Mouse (Mus musculus): ENCODE results near the gene Kat7. TPM values are rescaled to one million over a fixed set of nuclear protein-coding genes. Genes with fewer than 3 reads are reported as not detected.
A peak's percentile ranks its signal among the peaks of the same experiment; 100 is the strongest.

Kat7 gene
- total RNA-seq, 2 experiments from 2014 or later, result 19.7 to 23.9 TPM

- peak; percentile 64 for DNase-seq (ENCODE audit: low spot score)
Observed at GRCm38 (mm10) chr11:95231688-95232328, 78.2 kb downstream of the Kat7 start.

DNA sequence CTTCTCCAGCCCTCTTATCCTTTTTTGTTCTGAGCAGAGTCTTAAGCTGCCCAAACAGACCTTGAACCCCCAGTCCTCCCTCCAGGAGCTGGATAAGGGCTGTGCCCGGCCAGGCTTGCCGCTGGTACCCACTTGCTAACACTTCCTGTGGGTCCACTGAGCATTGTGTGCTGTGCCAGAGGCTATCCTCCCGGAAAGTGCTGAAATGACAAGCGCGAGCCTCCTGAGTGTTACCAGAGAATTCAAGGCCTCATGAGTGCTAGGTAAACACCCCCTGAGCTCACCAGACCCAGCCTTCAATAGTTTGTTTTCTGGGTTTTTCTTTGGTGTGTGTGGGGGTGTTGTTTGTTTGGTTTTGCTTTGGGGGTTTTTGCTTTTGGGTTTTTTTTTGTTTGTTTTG, 82.6 kb downstream of the Kat7 start:
- no peak for DNase-seq (ENCODE audit: low spot score)

GRCm38 (mm10) chr11:95225448-95225847, 84.6 kb downstream of the Kat7 start:
- DNase-seq (ENCODE audit: low spot score), result no peak

Other genes with a start within 250 kb of the Kat7 start
- gene Itga3, start 233.4 kb downstream of the Kat7 start, total RNA-seq (2021), result 1 to 10 TPM; 4.7 to 5.0 TPM
- gene Dlx3, start 190.1 kb downstream of the Kat7 start, total RNA-seq (2021), result not detected
- not detected for gene Dlx4, start 164.0 kb downstream of the Kat7 start, total RNA-seq (2021)
- not detected for gene Tac4, start 48.7 kb downstream of the Kat7 start, total RNA-seq (2021)
- 1 to 10 TPM; 1.6 to 2.6 TPM for gene Fam117a, start 26.8 kb upstream of the Kat7 start, total RNA-seq (2021)
- 10 to 100 TPM; 43.9 to 44.1 TPM for gene Slc35b1, start 74.4 kb upstream of the Kat7 start, total RNA-seq (2021)
- gene Spop, start 103.8 kb upstream of the Kat7 start, total RNA-seq (2021), result 100 to 1,000 TPM; 162 to 171 TPM
- under 1 TPM; 0.27 to 0.33 TPM for gene Nxph3, start 204.3 kb upstream of the Kat7 start, total RNA-seq (2021)

Data from gastrocnemius, adult 18-20 months (tissue).